Mouse (Mus musculus): ENCODE measurements around the gene Cmss1.

Gene Cmss1

GRCm38 (mm10) chr16:57558258-57558657 is 48.4 kb downstream of the Cmss1 start:
- no peak for DNase-seq (ENCODE audit: low read depth, low spot score)

GRCm38 (mm10) chr16:57556244-57556643 is 50.4 kb downstream of the Cmss1 start:
- DNase-seq (ENCODE audit: low read depth, low spot score) = no peak

GRCm38 (mm10) chr16:57555667-57556066 is 51.0 kb downstream of the Cmss1 start:
- no peak for DNase-seq (ENCODE audit: low read depth, low spot score)

- DNase-seq (ENCODE audit: low read depth, low spot score) = no peak
Observed at GRCm38 (mm10) chr16:57554886-57555400, 51.7 kb downstream of the Cmss1 start.

- no peak for DNase-seq (ENCODE audit: low read depth, low spot score)
Observed at GRCm38 (mm10) chr16:57553235-57553634, 53.4 kb downstream of the Cmss1 start.

- no peak for DNase-seq (ENCODE audit: low read depth, low spot score)
Observed at GRCm38 (mm10) chr16:57552709-57553108, 54.0 kb downstream of the Cmss1 start.

- DNase-seq (ENCODE audit: low read depth, low spot score) = no peak
Observed at GRCm38 (mm10) chr16:57551617-57552016, 55.0 kb downstream of the Cmss1 start.

- DNase-seq (ENCODE audit: low read depth, low spot score) = no peak
Observed at GRCm38 (mm10) chr16:57550817-57551216, 55.8 kb downstream of the Cmss1 start.

GRCm38 (mm10) chr16:57550088-57550487 is 56.6 kb downstream of the Cmss1 start:
- DNase-seq (ENCODE audit: low read depth, low spot score) = no peak

- peak; percentile 67 for DNase-seq (ENCODE audit: low read depth, low spot score)
Observed at GRCm38 (mm10) chr16:57549061-57550037, 57.3 kb downstream of the Cmss1 start.

GRCm38 (mm10) chr16:57548608-57549007 is 58.1 kb downstream of the Cmss1 start:
- DNase-seq (ENCODE audit: low read depth, low spot score) = no peak

- no peak for DNase-seq (ENCODE audit: low read depth, low spot score)
Observed at GRCm38 (mm10) chr16:57546355-57546754, 60.3 kb downstream of the Cmss1 start.

- no peak for DNase-seq (ENCODE audit: low read depth, low spot score)
Observed at GRCm38 (mm10) chr16:57544441-57544840, 62.2 kb downstream of the Cmss1 start.

- peak; percentile 95 for DNase-seq (ENCODE audit: low read depth, low spot score)
Observed at GRCm38 (mm10) chr16:57543243-57543642, 63.4 kb downstream of the Cmss1 start.

- DNase-seq (ENCODE audit: low read depth, low spot score) = no peak
Observed at GRCm38 (mm10) chr16:57536511-57536910, 70.2 kb downstream of the Cmss1 start.

- no peak for DNase-seq (ENCODE audit: low read depth, low spot score)
Observed at GRCm38 (mm10) chr16:57534811-57535210, 71.9 kb downstream of the Cmss1 start.

- DNase-seq (ENCODE audit: low read depth, low spot score) = no peak
Observed at GRCm38 (mm10) chr16:57534365-57534764, 72.3 kb downstream of the Cmss1 start.

GRCm38 (mm10) chr16:57532081-57532493 is 74.6 kb downstream of the Cmss1 start:
- DNase-seq (ENCODE audit: low read depth, low spot score) = no peak

GRCm38 (mm10) chr16:57530547-57530946 is 76.1 kb downstream of the Cmss1 start:
- DNase-seq (ENCODE audit: low read depth, low spot score) = no peak

GRCm38 (mm10) chr16:57528457-57528856 is 78.2 kb downstream of the Cmss1 start:
- no peak for DNase-seq (ENCODE audit: low read depth, low spot score)

- DNase-seq (ENCODE audit: low read depth, low spot score) = no peak
Observed at GRCm38 (mm10) chr16:57526893-57527292, 79.8 kb downstream of the Cmss1 start.

GRCm38 (mm10) chr16:57525476-57525875 is 81.2 kb downstream of the Cmss1 start:
- no peak for DNase-seq (ENCODE audit: low read depth, low spot score)

- no peak for DNase-seq (ENCODE audit: low read depth, low spot score)
Observed at GRCm38 (mm10) chr16:57525046-57525445, 81.6 kb downstream of the Cmss1 start.

Measured in R1 (cell line).